Mouse (Mus musculus) intestine, postnatal 0 days (tissue): ENCODE results near the gene Tas2r143. TPM values are rescaled to one million over a fixed set of nuclear protein-coding genes. Genes with fewer than 3 reads are reported as not detected.

Experiments
- ATAC-seq: fragments of 200-750 bp; cut with Nextera tagmentation; 2 replicates; pipeline ENCODE4 v1.8.0; 2017; ENCODE audit warnings: mild to moderate bottlenecking, moderate TSS enrichment, moderate library complexity
- H3K27ac ChIP-seq: fragments of 300-500 bp; sonication (generic); 2 replicates; pipeline ENCODE4 v1.5.1; 2014; ENCODE audit warnings: mild to moderate bottlenecking, low read depth, low read length, moderate library complexity
- H3K27me3 ChIP-seq: fragments of 300-500 bp; sonication (generic); replicated peaks from 2 replicates; pipeline ENCODE4 v1.6.1; 2014; ENCODE audit warnings: low read length, mixed read lengths; ENCODE audit not compliant: control insufficient read depth, insufficient read depth
- H3K36me3 ChIP-seq: fragments of 300-500 bp; sonication (generic); 2 replicates; pipeline ENCODE4 v1.6.1; 2014; ENCODE audit warnings: mild to moderate bottlenecking, moderate library complexity; ENCODE audit not compliant: control insufficient read depth, insufficient read depth
- H3K4me1 ChIP-seq: fragments of 300-500 bp; sonication (generic); replicated peaks from 2 replicates; pipeline ENCODE4 v1.6.1; 2014; ENCODE audit warnings: antibody characterized with exemption, low read length, mixed read lengths; ENCODE audit not compliant: control insufficient read depth, insufficient read depth
- H3K4me2 ChIP-seq: fragments of 300-500 bp; sonication (generic); replicated peaks from 2 replicates; pipeline ENCODE4 v1.6.1; 2014; ENCODE audit warnings: low read depth, mild to moderate bottlenecking, moderate library complexity
- H3K4me3 ChIP-seq: fragments of 300-500 bp; sonication (generic); 2 replicates; pipeline ENCODE4 v1.5.1; 2014; ENCODE audit warnings: low read depth, low read length
- H3K9ac ChIP-seq: fragments of 300-500 bp; sonication (generic); 2 replicates; pipeline ENCODE4 v1.6.1; 2014; ENCODE audit warnings: mild to moderate bottlenecking, low read depth, low read length
- H3K9me3 ChIP-seq: fragments of 300-500 bp; sonication (generic); 2 replicates; pipeline ENCODE4 v1.6.1; 2016; ENCODE audit warnings: mixed run types; ENCODE audit not compliant: control insufficient read depth
- CTCF ChIP-seq: sonication (generic); IDR thresholded peaks from 2 replicates; pipeline ENCODE4 v1.5.1; 2016; ENCODE audit warnings: low read depth, mild to moderate bottlenecking, control low read depth, antibody characterized with exemption, moderate library complexity
- WGBS: fragments of 180-500 bp; shearing (Covaris S2); extraction: QIAGEN DNeasy Blood & Tissue Kit; methylation state at CpG from one replicate; pipeline ENCODE4 v1.1.7; 2014; 5-methylcytosine and 5-hydroxymethylcytosine counted together
- polyA plus RNA-seq: library from polyadenylated mRNA; unstranded; fragments of >200 nt; fragmentation: Nextera tagmentation; extraction: Ambion mirVana; gene quantifications from 2 replicates; pipeline ENCODE4 v1.2.1, GENCODE M21; 2015

Tas2r143 gene
- polyA plus RNA-seq, 1 experiment from 2014 or later = not detected

DNA sequence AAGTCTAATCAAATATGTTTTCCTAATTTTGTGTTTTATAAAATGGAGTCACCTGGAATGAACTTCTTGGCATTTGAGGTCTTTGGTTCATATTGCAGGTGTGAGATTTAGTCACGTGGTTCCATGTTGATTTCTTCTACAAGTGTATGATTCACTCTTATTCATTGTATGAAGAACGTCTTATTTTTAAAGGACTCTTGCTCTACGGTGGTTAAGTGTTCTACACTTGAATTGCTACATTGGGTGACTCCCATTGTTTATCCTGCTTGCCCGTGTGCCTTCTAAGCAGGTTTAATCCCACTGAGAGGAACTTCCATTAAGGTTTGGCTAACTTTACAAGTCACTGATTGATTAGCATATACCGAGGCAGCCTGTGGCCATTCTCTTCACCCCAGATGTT is 22.8 kb upstream of the Tas2r143 start:
- H3K27me3 ChIP-seq = no peaks in the 10 kb centered on the region
- H3K4me1 ChIP-seq = no peaks in the 10 kb centered on the region
- no peak for TF ChIP-seq CTCF
- WGBS = 81% methylated on average over 5 of the region's 5 CpGs
- H3K27ac ChIP-seq = no peak overlapping the region
- no peaks in the 10 kb centered on the region for H3K9me3 ChIP-seq
- no peak overlapping the region for H3K4me3 ChIP-seq
- H3K9ac ChIP-seq = no peak overlapping the region
- H3K4me2 ChIP-seq = no peak overlapping the region
- no peaks in the 10 kb centered on the region for H3K36me3 ChIP-seq
- ATAC-seq = no peak

GRCm38 (mm10) chr6:42379551-42379950 is 20.5 kb upstream of the Tas2r143 start:
- H3K9ac ChIP-seq = no peak overlapping the region
- no peaks in the 10 kb centered on the region for H3K27me3 ChIP-seq
- no peak overlapping the region for H3K27ac ChIP-seq
- no peaks in the 10 kb centered on the region for H3K4me1 ChIP-seq
- no peaks in the 10 kb centered on the region for H3K9me3 ChIP-seq
- ATAC-seq = no peak
- no peak overlapping the region for H3K4me2 ChIP-seq
- H3K36me3 ChIP-seq = no peaks in the 10 kb centered on the region
- TF ChIP-seq CTCF = no peak
- WGBS = 72% methylated on average over 3 of the region's 3 CpGs
- no peak overlapping the region for H3K4me3 ChIP-seq

DNA sequence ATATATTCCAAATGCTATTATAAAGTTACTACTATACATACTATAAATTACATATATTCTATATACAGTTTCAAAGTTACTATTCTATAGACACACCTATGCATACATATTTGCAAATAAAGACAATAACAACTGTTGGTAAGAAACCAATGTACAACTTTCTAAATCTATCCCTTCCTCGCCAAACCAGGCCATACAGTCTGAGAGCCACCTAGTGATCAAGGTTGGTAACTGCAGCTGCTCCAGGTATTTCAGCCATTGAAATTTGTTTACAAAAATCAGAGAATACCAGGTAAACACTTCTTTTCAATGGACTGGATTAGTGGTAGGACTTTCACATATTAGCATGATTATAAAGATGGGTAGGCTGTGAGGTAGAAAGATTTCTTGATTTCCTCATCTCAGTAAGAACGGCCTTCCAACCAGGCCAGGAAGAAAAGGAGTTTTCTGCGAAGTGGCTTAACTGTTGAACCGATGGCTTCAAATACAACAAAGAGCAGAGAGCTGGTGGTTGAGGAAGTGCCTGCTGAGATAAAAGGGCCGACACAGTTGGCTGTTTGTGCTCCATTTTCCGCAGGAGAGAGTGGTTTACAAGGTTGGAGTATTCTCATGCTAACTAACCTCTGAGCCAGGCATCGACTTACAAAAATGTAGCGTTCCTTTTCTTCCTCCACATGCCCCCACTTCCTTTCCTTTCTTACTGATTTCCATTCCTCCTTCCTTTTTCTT is 19.5 kb upstream of the Tas2r143 start:
- H3K27me3 ChIP-seq = no peaks in the 10 kb centered on the region
- TF ChIP-seq CTCF = peak; percentile 84
- H3K4me1 ChIP-seq = no peaks in the 10 kb centered on the region
- no peak overlapping the region for H3K4me2 ChIP-seq
- ATAC-seq = no peak
- no peak overlapping the region for H3K4me3 ChIP-seq
- no peak overlapping the region for H3K27ac ChIP-seq
- no peak overlapping the region for H3K9ac ChIP-seq
- no peaks in the 10 kb centered on the region for H3K9me3 ChIP-seq
- 29% methylated on average over 8 of the region's 8 CpGs for WGBS
- no peaks in the 10 kb centered on the region for H3K36me3 ChIP-seq

DNA sequence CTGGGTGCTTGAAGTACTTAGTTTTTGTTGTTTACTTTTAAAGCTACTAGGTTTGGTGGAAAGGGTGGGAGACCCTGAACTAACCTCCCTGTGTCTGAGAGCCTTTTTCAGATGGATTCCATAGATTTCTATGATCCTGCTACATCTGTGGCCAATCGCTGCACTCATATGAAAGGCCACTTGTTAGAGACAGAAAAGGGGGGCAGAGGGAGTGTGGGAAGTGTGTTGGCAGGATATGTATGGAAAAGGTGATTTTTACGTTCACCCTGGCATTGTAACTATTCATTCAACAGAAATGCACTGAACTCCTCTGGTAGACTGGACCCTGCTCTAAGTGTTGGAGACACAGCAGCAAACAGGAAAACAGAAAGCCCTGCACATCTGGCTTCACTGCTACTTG is 18.8 kb upstream of the Tas2r143 start:
- no peak overlapping the region for H3K27ac ChIP-seq
- no peaks in the 10 kb centered on the region for H3K9me3 ChIP-seq
- TF ChIP-seq CTCF = no peak
- 75% methylated on average over 2 of the region's 2 CpGs for WGBS
- no peak overlapping the region for H3K4me3 ChIP-seq
- H3K27me3 ChIP-seq = no peaks in the 10 kb centered on the region
- ATAC-seq = no peak
- H3K4me2 ChIP-seq = no peak overlapping the region
- no peak overlapping the region for H3K9ac ChIP-seq
- H3K4me1 ChIP-seq = no peaks in the 10 kb centered on the region
- H3K36me3 ChIP-seq = no peaks in the 10 kb centered on the region

DNA sequence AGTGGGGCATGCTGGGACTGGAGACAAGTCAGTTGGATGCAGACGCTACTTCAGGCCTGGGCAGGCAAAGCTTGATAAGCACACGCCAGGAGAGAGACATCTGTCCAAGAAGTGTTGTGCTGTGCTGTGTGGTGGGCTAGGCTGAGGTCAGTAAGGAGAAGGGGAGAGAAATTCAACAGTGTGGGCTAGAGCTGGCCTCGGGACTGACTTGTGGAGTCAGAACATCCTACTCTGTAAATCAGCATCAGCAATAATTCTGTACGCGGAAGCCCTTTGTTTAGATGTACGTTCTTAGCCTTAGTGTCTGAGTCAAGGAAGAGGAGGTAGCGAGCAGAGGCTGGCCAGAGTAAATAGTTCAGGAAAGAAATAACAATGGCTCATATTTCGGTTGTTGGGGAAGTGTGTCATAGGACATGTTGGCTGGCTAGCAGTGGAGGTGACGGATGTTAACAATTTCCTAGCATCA is 18.1 kb upstream of the Tas2r143 start:
- Histone ChIP-seq H3K27ac (no peak overlapping the region), H3K9me3 (no peaks in the 10 kb centered on the region), H3K9ac (no peak overlapping the region), H3K36me3 (no peaks in the 10 kb centered on the region), H3K27me3 (no peaks in the 10 kb centered on the region), H3K4me2 (no peak overlapping the region), H3K4me3 (no peak overlapping the region), H3K4me1 (no peaks in the 10 kb centered on the region)
- ATAC-seq = no peak
- TF ChIP-seq CTCF = no peak
- 43% methylated on average over 9 of the region's 9 CpGs for WGBS

DNA sequence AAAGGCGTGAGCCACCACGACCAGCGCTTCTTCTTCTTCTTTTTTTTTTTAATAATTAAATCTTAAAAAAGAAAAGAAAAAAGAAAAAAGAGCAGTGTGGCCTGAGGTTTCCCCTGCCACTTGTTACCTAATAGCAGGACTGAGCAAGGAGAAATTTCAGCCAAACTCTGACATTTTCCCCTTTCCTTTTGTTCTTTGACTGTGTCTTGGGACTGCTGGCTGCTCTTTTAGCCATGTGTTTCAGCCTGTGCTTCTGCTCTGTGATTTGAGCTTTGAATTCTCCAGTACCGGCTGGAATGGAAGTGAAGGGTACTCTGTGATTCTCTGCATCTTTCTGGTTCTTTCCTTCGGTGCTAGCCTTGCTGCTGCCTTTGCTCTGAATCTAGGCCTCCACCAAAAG is 16.7 kb upstream of the Tas2r143 start:
- Histone ChIP-seq H3K27ac (no peak overlapping the region), H3K4me3 (no peak overlapping the region), H3K9ac (no peak overlapping the region), H3K36me3 (no peaks in the 10 kb centered on the region), H3K9me3 (no peaks in the 10 kb centered on the region), H3K4me1 (no peaks in the 10 kb centered on the region), H3K4me2 (no peak overlapping the region), H3K27me3 (no peaks in the 10 kb centered on the region)
- no peak for TF ChIP-seq CTCF
- no peak for ATAC-seq
- 93% methylated on average over 5 of the region's 5 CpGs for WGBS
